Mouse (Mus musculus) small intestine, adult 2 months (tissue): ENCODE data around the gene Klf3. TPM values are rescaled to one million over a fixed set of nuclear protein-coding genes. Genes with fewer than 3 reads are reported as not detected.

Source experiments
- H3K27ac ChIP-seq: fragments of 200-500 bp; 2 replicates; pipeline ENCODE4 v1.5.1; 2012; ENCODE audit warnings: low read depth, low read length, control low read depth, inconsistent platforms; ENCODE audit not compliant: insufficient read depth
- H3K27me3 ChIP-seq: fragments of 200-500 bp; 2 replicates; pipeline ENCODE4 v1.6.1; 2012; ENCODE audit warnings: mild to moderate bottlenecking, moderate library complexity, low read length, inconsistent platforms; ENCODE audit not compliant: control insufficient read depth, insufficient read depth
- H3K36me3 ChIP-seq: fragments of 200-500 bp; 2 replicates; pipeline ENCODE4 v1.6.1; 2012; ENCODE audit warnings: mild to moderate bottlenecking, low read length, control low read depth, inconsistent platforms; ENCODE audit not compliant: control insufficient read depth, insufficient read depth
- H3K4me1 ChIP-seq: fragments of 200-500 bp; 2 replicates; pipeline ENCODE4 v1.6.1; 2012; ENCODE audit warnings: low read length, inconsistent platforms, mixed read lengths; ENCODE audit not compliant: control insufficient read depth, insufficient read depth, insufficient read length
- H3K4me3 ChIP-seq: fragments of 200-500 bp; 2 replicates; pipeline ENCODE4 v1.5.1; 2012; ENCODE audit warnings: low read depth, mild to moderate bottlenecking, control low read depth, inconsistent platforms, low read length, moderate library complexity
- CTCF ChIP-seq: fragments of 200-500 bp; IDR thresholded peaks from 2 replicates; pipeline ENCODE4 v1.5.1; 2012; ENCODE audit warnings: low read depth, mild to moderate bottlenecking, control low read depth, inconsistent platforms, low read length, moderate library complexity, mixed read lengths; ENCODE audit not compliant: insufficient replicate concordance, insufficient read length; ENCODE audit errors: extremely low read depth
- POLR2A ChIP-seq: fragments of 200-500 bp; IDR thresholded peaks from 2 replicates; pipeline ENCODE4 v1.6.1; 2012; ENCODE audit warnings: low read depth, mild to moderate bottlenecking, control low read depth, inconsistent platforms, low read length, moderate library complexity
- WGBS: fragments of 180-500 bp; shearing (Covaris S2); methylation state at CpG from one replicate; pipeline ENCODE4 v1.1.7; 2018; 5-methylcytosine and 5-hydroxymethylcytosine counted together
- polyA plus RNA-seq: library from polyadenylated mRNA; depleted of rRNA; stranded (reverse); fragments of >200 nt; gene quantifications from 2 replicates; pipeline ENCODE4 v1.2.3, GENCODE M21; 2012

Klf3 gene
- polyA plus RNA-seq, 1 experiment, result 170 TPM

DNA sequence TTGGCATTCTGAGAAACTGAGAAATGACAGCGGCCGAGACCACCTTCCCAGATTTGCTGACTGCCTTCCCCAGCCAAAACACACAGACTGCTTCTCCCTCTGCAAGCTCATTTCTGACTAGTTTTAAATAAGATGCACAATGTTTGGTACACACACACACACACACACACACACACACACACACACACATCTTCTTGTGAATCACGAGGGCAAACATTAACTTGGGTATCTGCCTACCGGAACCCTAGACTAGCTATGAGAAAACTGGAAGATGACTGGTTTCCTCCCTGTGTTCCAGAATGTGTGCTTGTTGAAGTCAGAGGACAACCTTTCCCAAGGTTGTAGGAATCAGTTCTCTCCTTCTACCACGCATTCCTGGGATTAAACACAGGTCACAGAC is 50.2 kb downstream of the Klf3 start:
- TF ChIP-seq CTCF, result no peak
- no peak for TF ChIP-seq POLR2A
- peaks cover 5% of the 10 kb centered on the region; the same call in 1 of the 2 replicates for H3K4me1 ChIP-seq
- H3K27ac ChIP-seq, result no peak overlapping the region
- no peaks in the 10 kb centered on the region for H3K36me3 ChIP-seq
- WGBS, result 79% methylated on average over 5 of the region's 5 CpGs
- H3K27me3 ChIP-seq, result no peaks in the 10 kb centered on the region
- no peak overlapping the region for H3K4me3 ChIP-seq

DNA sequence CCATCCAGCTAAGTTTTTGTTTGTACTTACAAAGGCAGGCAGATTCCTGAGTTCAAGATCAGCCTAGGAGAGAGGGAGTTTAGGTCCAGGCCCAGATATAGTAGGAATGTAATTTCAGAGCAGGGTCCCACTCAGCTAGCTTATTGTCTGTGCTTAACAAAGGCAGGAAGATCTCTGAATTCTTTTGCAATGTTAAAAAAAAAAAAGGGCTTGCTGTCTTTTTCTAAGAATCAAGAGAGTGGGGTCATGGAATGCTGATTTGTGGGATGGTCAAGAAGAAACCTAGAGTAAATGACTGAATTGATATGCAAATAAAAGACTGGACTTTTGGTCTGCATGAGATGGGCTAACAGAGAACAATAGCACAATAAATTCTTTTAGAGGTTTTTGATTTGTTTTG is 52.0 kb downstream of the Klf3 start:
- no peak overlapping the region for H3K27ac ChIP-seq
- no peak for TF ChIP-seq POLR2A
- TF ChIP-seq CTCF, result no peak
- no peak overlapping the region for H3K4me3 ChIP-seq
- peaks cover 5% of the 10 kb centered on the region; the same call in 1 of the 2 replicates for H3K4me1 ChIP-seq
- no peaks in the 10 kb centered on the region for H3K27me3 ChIP-seq
- H3K36me3 ChIP-seq, result no peaks in the 10 kb centered on the region

- no peak for TF ChIP-seq CTCF
- peak; percentile 43; the same call in 1 of the 2 replicates for TF ChIP-seq POLR2A
- Histone ChIP-seq H3K36me3 (no peaks in the 10 kb centered on the region), H3K4me3 (peak overlapping the region; percentile 21), H3K27me3 (no peaks in the 10 kb centered on the region), H3K4me1 (peaks cover 24% of the 10 kb centered on the region; the same call in 1 of the 2 replicates), H3K27ac (peak overlapping the region; percentile 99)
- WGBS, result 5% methylated on average over 5 of the region's 5 CpGs
Observed at GRCm38 (mm10) chr5:64860900-64861470, 57.8 kb downstream of the Klf3 start.

DNA sequence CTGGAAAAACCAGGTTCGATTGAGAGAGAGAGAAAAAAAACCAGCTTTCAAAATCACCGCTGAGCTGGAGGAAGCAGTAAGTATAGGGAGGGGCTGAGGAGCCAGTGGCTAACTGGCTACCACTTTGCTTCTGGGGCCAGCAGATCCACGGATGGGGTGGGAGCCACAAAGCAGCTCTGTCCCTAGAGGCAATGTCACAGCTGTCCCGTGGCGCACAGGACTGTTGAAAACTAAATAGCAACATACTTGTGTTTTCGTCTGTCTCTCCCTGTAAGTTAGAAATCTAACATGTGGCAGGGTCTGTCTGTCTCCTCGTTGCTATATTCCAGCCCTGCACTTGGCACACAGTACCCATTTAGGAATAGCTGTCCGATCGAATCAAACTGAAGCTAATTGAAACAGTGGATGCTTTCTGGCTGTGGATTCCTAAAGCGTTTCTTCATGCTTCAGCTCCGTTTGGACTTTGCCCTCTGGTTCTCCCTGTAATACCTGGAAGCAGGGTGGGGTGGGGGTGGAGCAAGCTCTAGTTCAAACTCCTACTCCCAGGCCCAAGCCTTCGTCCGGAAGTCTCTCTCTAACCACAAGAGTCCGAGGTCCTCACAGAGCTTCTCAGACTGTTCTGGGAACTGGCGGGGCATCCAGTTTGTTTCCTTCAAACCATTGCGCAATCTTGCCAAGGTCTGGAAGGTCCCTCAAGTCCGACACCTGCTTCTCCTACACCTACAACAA is 58.4 kb downstream of the Klf3 start:
- peak overlapping the region; percentile 52 for H3K4me3 ChIP-seq
- no peaks in the 10 kb centered on the region for H3K36me3 ChIP-seq
- H3K4me1 ChIP-seq, result peaks cover 26% of the 10 kb centered on the region; the same call in 1 of the 2 replicates
- H3K27me3 ChIP-seq, result no peaks in the 10 kb centered on the region
- 3% methylated on average over 17 of the region's 17 CpGs for WGBS
- H3K27ac ChIP-seq, result peak overlapping the region; percentile 99
- TF ChIP-seq CTCF, result no peak
- 0 out of 2 replicates have a peak, but pooled peaks have one; percentile 24 for TF ChIP-seq POLR2A

DNA sequence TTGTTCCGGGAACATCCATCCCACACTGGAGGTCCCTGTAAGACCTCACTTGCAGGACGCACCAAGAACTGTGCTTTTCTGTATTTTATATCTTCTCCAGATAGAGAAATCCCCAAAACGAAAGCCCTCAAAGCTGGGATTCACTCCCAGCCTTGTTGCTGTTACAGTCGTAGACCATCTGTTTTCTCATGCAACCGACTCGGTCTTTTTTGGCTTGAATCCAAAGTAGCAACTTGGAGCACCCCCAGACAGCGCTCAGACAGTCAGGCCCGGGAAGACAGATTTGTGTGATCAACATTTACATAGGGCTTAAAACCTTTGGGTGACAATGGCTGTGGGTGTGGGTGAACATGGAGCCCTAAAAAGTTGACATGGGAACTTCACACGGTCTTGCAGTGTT is 59.1 kb downstream of the Klf3 start:
- Histone ChIP-seq H3K36me3 (no peaks in the 10 kb centered on the region), H3K27ac (peak overlapping the region; percentile 99), H3K27me3 (no peaks in the 10 kb centered on the region), H3K4me3 (peak overlapping the region; percentile 10; the same call in 1 of the 2 replicates), H3K4me1 (peaks cover 26% of the 10 kb centered on the region; the same call in 1 of the 2 replicates)
- WGBS, result 14% methylated on average over 9 of the region's 9 CpGs
- TF ChIP-seq POLR2A, result no peak
- TF ChIP-seq CTCF, result no peak

DNA sequence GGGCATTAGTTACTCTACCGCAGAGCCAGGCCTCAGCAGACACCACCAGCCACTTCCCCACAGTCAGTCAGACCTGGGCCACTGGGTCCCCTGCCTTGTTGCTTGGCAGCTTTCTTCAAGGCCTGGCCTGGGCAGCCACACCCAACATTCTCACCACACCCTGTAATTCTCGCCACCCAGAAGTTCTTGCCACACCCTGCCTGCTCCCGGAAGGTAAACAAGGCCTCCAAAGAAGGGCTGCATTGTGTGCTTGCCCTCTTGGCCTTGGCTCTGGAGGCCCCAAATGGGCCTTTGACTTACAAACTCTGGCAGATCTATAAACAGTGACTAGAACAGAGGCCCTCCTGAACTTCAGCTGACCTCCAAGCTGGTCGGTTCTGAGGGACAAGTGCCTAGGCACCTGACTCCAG is 61.5 kb downstream of the Klf3 start:
- TF ChIP-seq CTCF, result no peak
- TF ChIP-seq POLR2A, result no peak; the same call in 1 of the 2 replicates
- H3K36me3 ChIP-seq, result no peaks in the 10 kb centered on the region
- H3K4me3 ChIP-seq, result no peak overlapping the region
- H3K27me3 ChIP-seq, result no peaks in the 10 kb centered on the region
- peaks cover 26% of the 10 kb centered on the region; the same call in 1 of the 2 replicates for H3K4me1 ChIP-seq
- H3K27ac ChIP-seq, result peak overlapping the region; percentile 92
- 6% methylated on average over 4 of the region's 4 CpGs for WGBS

DNA sequence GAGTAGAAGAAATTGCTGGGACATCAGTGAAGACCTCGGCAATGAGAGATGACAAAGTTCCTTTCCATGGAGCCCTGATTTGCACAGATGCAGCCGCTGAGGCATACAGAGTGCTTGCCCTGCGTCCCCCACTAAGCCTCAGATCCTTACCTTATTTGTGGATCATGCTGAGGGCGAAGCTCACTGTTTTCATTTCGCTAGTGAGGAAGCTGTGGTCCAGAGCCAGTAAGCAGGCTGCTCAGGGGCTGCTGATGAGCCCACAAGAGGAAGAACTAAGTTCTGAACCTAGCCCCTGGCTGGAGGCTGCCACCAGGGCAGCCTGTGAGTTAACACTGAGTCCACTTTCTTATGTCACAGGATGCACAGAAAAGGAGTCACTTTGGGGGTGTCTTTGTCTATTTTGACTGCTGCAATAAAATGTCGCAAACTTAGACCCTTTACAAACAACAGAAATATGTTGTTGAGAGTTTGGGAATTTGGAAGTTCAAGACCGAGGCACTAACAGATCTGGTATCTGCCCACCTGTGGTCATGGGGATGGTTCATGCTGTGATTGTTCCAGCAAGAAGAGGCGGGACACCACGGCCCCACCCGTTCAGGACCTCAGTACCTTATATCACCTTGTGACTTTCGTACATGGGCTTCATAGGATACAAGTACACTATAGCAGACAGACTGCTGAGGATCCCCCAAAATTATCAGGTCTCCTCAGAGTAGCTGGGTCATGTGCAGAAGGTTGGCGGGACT is 62.2 kb downstream of the Klf3 start:
- no peak for TF ChIP-seq CTCF
- TF ChIP-seq POLR2A, result no peak
- H3K4me3 ChIP-seq, result no peak overlapping the region
- peak overlapping the region; percentile 92 for H3K27ac ChIP-seq
- no peaks in the 10 kb centered on the region for H3K36me3 ChIP-seq
- WGBS, result 42% methylated on average over 12 of the region's 12 CpGs
- peaks cover 26% of the 10 kb centered on the region; the same call in 1 of the 2 replicates for H3K4me1 ChIP-seq
- no peaks in the 10 kb centered on the region for H3K27me3 ChIP-seq
